Mouse (Mus musculus) stomach, embryonic 16.5 days (tissue): Measurements from ENCODE around the gene Mroh2a. TPM values are rescaled to one million over a fixed set of nuclear protein-coding genes. Genes with fewer than 3 reads are reported as not detected.

Source experiments
- ATAC-seq: fragments of 200-750 bp; cut with Nextera tagmentation; 2 replicates; pipeline ENCODE4 v1.8.0; 2017; ENCODE audit warnings: moderate number of reproducible peaks, moderate TSS enrichment; ENCODE audit not compliant: insufficient read depth, low FRiP score
- H3K27ac ChIP-seq: fragments of 300-500 bp; sonication (generic); 2 replicates; pipeline ENCODE4 v1.5.1; 2014; ENCODE audit warnings: low read length
- H3K27me3 ChIP-seq: fragments of 300-500 bp; sonication (generic); 2 replicates; pipeline ENCODE4 v1.6.1; 2014; ENCODE audit warnings: low read length, control low read depth, mixed read lengths; ENCODE audit not compliant: control insufficient read depth, insufficient read depth
- H3K36me3 ChIP-seq: fragments of 300-500 bp; sonication (generic); 2 replicates; pipeline ENCODE4 v1.6.1; 2014; ENCODE audit warnings: low read length; ENCODE audit not compliant: control insufficient read depth, insufficient read depth
- H3K4me1 ChIP-seq: fragments of 300-500 bp; sonication (generic); 2 replicates; pipeline ENCODE4 v1.6.1; 2014; ENCODE audit warnings: low read length, control low read depth, mixed read lengths; ENCODE audit not compliant: control insufficient read depth, insufficient read depth
- H3K4me2 ChIP-seq: fragments of 300-500 bp; sonication (generic); 2 replicates; pipeline ENCODE4 v1.6.1; 2014; ENCODE audit warnings: low read depth, low read length, mixed read lengths
- H3K4me3 ChIP-seq: fragments of 300-500 bp; sonication (generic); replicated peaks from 2 replicates; pipeline ENCODE4 v1.5.1; 2014; ENCODE audit warnings: mild to moderate bottlenecking, low read length
- H3K9ac ChIP-seq: fragments of 300-500 bp; sonication (generic); 2 replicates; pipeline ENCODE4 v1.6.1; 2014; ENCODE audit warnings: low read length
- H3K9me3 ChIP-seq: fragments of 300-500 bp; sonication (generic); replicated peaks from 2 replicates; pipeline ENCODE4 v1.6.1; 2016; ENCODE audit warnings: low read length, control low read depth; ENCODE audit not compliant: control insufficient read depth
- WGBS: fragments of 180-500 bp; shearing (Covaris S2); extraction: QIAGEN DNeasy Blood & Tissue Kit; methylation state at CpG from one replicate; pipeline ENCODE4 v1.1.7; 2014; 5-methylcytosine and 5-hydroxymethylcytosine counted together
- polyA plus RNA-seq: library from polyadenylated mRNA; unstranded; fragments of >200 nt; fragmentation: Nextera tagmentation; extraction: Ambion mirVana; gene quantifications from 2 replicates; pipeline ENCODE4 v1.2.1, GENCODE M21; 2015

Mroh2a gene
- polyA plus RNA-seq, 1 experiment from 2014 or later, result 1.6 TPM

DNA sequence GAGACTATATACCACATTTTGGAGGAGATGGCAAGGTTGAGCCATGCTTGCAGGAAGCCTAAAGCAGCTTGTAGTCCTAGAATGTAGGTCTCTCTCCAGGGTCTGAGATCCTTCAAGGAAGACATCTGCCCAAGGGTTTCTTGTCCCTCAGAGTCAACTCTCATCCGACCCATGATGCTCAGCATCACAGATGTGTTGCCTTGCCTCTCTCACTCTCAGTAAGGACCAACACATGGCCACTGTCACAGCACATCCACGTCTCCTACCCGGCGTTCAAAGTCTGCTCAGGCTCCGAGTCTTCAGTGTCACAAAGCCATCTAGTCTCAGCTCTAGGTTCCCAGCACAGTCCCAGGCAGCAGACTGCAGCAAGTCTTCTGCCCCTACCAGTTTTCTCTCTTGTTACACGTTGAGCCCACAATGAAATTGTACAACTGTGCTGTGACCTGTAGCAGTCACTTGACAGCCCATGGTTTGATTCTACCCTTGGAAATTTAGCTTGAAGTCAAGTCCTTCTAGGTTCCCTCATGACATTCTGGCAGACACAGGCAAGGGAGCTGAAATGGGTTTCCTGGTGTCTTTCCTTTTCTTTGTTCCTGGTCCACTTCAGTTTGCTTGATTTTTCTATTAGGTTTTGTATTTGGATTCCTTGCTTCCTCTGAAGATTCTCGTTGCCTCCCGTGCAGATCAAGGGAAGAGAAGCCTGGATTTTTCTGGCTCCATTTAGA is 77.6 kb downstream of the Mroh2a start:
- Histone ChIP-seq H3K36me3 (no peaks in the 10 kb centered on the region), H3K4me2 (no peak overlapping the region), H3K27ac (no peak overlapping the region), H3K9me3 (peaks cover 42% of the 10 kb centered on the region), H3K27me3 (no peaks in the 10 kb centered on the region), H3K4me1 (no peaks in the 10 kb centered on the region), H3K9ac (no peak overlapping the region), H3K4me3 (no peak overlapping the region)
- ATAC-seq, result no peak
- 61% methylated on average over 8 of the region's 8 CpGs for WGBS

- 41% methylated on average over 6 of the region's 6 CpGs for WGBS
- no peaks in the 10 kb centered on the region for H3K36me3 ChIP-seq
- H3K9ac ChIP-seq, result no peak overlapping the region
- ATAC-seq, result peak; percentile 25; the same call in 1 of the 2 replicates
- peaks cover 37% of the 10 kb centered on the region for H3K9me3 ChIP-seq
- H3K4me2 ChIP-seq, result no peak overlapping the region
- H3K4me1 ChIP-seq, result no peaks in the 10 kb centered on the region
- H3K27ac ChIP-seq, result no peak overlapping the region
- no peak overlapping the region for H3K4me3 ChIP-seq
- H3K27me3 ChIP-seq, result no peaks in the 10 kb centered on the region
These were observed 78.4 kb downstream of the Mroh2a start for GRCm38 (mm10) chr1:88305018-88305795.

DNA sequence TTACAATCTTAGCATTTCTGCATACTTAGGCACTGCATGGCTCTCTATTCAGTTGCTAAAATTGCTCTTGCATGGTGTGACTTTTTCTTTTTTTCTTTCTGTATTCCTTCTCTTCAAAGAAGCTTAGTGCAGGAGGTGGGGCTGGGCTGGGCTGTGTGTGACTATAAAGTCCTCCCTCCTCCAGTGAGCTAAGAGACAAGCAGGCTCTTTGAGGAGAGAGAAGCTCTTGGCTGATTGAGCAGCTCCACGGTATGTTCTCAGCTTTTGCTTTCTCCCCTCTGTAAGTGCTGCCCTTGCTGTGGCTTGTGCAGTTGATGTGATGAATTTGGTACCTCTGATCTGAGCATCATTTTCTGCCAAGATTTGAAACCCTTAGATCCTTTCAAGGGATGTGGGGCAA is 79.8 kb downstream of the Mroh2a start:
- H3K36me3 ChIP-seq, result no peaks in the 10 kb centered on the region
- H3K4me2 ChIP-seq, result no peak overlapping the region
- no peak for ATAC-seq
- H3K27me3 ChIP-seq, result no peaks in the 10 kb centered on the region
- H3K9me3 ChIP-seq, result peaks cover 32% of the 10 kb centered on the region
- H3K27ac ChIP-seq, result no peak overlapping the region
- no peak overlapping the region for H3K9ac ChIP-seq
- no peak overlapping the region for H3K4me3 ChIP-seq
- 59% methylated on average over 1 of the region's 1 CpGs for WGBS
- H3K4me1 ChIP-seq, result no peaks in the 10 kb centered on the region

GRCm38 (mm10) chr1:88307180-88307579 is 80.4 kb downstream of the Mroh2a start:
- no peak overlapping the region for H3K9ac ChIP-seq
- 64% methylated on average over 12 of the region's 12 CpGs for WGBS
- H3K27ac ChIP-seq, result no peak overlapping the region
- H3K4me3 ChIP-seq, result no peak overlapping the region
- H3K36me3 ChIP-seq, result no peaks in the 10 kb centered on the region
- no peaks in the 10 kb centered on the region for H3K27me3 ChIP-seq
- no peaks in the 10 kb centered on the region for H3K4me1 ChIP-seq
- ATAC-seq, result no peak
- no peak overlapping the region for H3K4me2 ChIP-seq
- H3K9me3 ChIP-seq, result peaks cover 28% of the 10 kb centered on the region

DNA sequence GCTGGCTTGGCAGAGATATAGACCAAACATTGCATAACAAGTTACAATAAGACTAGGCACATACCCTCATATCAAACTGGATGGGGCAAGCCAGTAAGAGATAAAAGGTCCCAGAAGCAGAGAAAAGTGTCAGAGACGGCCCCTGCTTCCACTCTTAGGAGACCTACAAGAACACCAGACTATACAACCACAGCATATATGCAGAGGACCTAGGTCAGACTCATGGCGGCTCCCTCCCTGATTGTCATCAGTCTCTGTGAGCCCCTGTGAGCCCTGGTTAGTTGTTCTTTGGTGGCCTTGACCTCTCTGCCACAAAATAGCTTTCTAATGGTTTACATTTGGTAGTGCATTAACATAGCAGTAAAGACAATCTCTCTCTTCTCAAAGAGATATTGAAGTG is 82.2 kb downstream of the Mroh2a start:
- no peak for ATAC-seq
- no peaks in the 10 kb centered on the region for H3K36me3 ChIP-seq
- H3K27ac ChIP-seq, result no peak overlapping the region
- WGBS, result 49% methylated on average over 2 of the region's 2 CpGs
- peaks cover 17% of the 10 kb centered on the region for H3K9me3 ChIP-seq
- H3K4me2 ChIP-seq, result no peak overlapping the region
- no peak overlapping the region for H3K9ac ChIP-seq
- H3K4me1 ChIP-seq, result no peaks in the 10 kb centered on the region
- H3K27me3 ChIP-seq, result no peaks in the 10 kb centered on the region
- no peak overlapping the region for H3K4me3 ChIP-seq

DNA sequence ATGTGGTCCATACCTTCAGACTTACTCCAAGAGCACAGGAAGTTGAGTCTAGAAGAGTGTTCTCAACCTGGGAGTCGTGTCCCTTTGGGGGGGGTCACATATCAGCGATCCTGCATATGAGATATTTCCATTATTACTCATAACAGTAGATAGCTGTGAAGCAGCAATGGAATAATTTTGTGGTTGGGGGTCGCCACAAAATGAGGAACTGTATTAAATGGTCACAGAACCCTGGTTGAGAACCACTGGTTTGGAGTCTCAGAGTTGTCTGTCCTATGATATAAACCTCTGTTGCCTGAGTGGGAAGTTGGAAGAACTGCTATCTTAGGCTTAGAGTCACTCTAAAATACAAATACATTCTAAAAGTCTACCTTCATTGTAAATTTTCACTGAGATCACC is 83.1 kb downstream of the Mroh2a start:
- Histone ChIP-seq H3K27me3 (no peaks in the 10 kb centered on the region), H3K4me3 (no peak overlapping the region), H3K4me1 (no peaks in the 10 kb centered on the region), H3K9me3 (peaks cover 9% of the 10 kb centered on the region), H3K9ac (no peak overlapping the region), H3K36me3 (no peaks in the 10 kb centered on the region), H3K27ac (no peak overlapping the region), H3K4me2 (no peak overlapping the region)
- no peak for ATAC-seq
- 50% methylated on average over 3 of the region's 3 CpGs for WGBS

GRCm38 (mm10) chr1:88310349-88310748 is 83.6 kb downstream of the Mroh2a start:
- Histone ChIP-seq H3K4me2 (no peak overlapping the region), H3K4me3 (no peak overlapping the region), H3K4me1 (no peaks in the 10 kb centered on the region), H3K9me3 (peaks cover 9% of the 10 kb centered on the region), H3K36me3 (no peaks in the 10 kb centered on the region), H3K27ac (no peak overlapping the region), H3K9ac (no peak overlapping the region), H3K27me3 (no peaks in the 10 kb centered on the region)
- ATAC-seq, result no peak
- 66% methylated on average over 3 of the region's 3 CpGs for WGBS

Other genes starting within 250 kb of the Mroh2a start
- gene Usp40, start 218.4 kb upstream of the Mroh2a start, polyA plus RNA-seq, result 31.8 and 31.9 TPM in 2 replicates
- not detected in 2 replicates for gene Ugt1a10, start 171.6 kb upstream of the Mroh2a start, polyA plus RNA-seq
- gene Ugt1a9, start 156.2 kb upstream of the Mroh2a start, polyA plus RNA-seq, result 2.2 and 2.9 TPM in 2 replicates
- not detected in 2 replicates for gene Ugt1a8, start 139.2 kb upstream of the Mroh2a start, polyA plus RNA-seq
- gene Ugt1a7c, start 131.9 kb upstream of the Mroh2a start, polyA plus RNA-seq, result 13.4 and 15.8 TPM in 2 replicates
- gene Ugt1a6b, start 123.7 kb upstream of the Mroh2a start, polyA plus RNA-seq, result 4.2 and 5.7 TPM in 2 replicates
- 35.4 and 45.7 TPM in 2 replicates for gene Ugt1a6a, start 92.2 kb upstream of the Mroh2a start, polyA plus RNA-seq
- 0.10 TPM in 1 of 2 replicates, not detected in the other for gene Ugt1a5, start 61.0 kb upstream of the Mroh2a start, polyA plus RNA-seq
- 0.25 and 0.43 TPM in 2 replicates for gene Ugt1a2, start 26.4 kb upstream of the Mroh2a start, polyA plus RNA-seq
- 6.6 and 7.6 TPM in 2 replicates for gene Dnajb3, start 21.2 kb upstream of the Mroh2a start, polyA plus RNA-seq
- 13.6 and 14.1 TPM in 2 replicates for gene Ugt1a1, start 15.0 kb upstream of the Mroh2a start, polyA plus RNA-seq
- gene Hjurp, start 50.6 kb downstream of the Mroh2a start, polyA plus RNA-seq, result 169 and 173 TPM in 2 replicates
- not detected in 2 replicates for gene Trpm8, start 50.7 kb downstream of the Mroh2a start, polyA plus RNA-seq
- 13.6 and 18.1 TPM in 2 replicates for gene Spp2, start 180.0 kb downstream of the Mroh2a start, polyA plus RNA-seq